Mouse (Mus musculus): ENCODE measurements around the gene Pilra. TPM values are rescaled to one million over a fixed set of nuclear protein-coding genes. Genes with fewer than 3 reads are reported as not detected.

Gene Pilra
- total RNA-seq, 1 experiment from 2014 or later: 1.2 TPM

GRCm38 (mm10) chr5:137823455-137824045 is 12.5 kb downstream of the Pilra start:
- DNase-seq: no peak

DNA sequence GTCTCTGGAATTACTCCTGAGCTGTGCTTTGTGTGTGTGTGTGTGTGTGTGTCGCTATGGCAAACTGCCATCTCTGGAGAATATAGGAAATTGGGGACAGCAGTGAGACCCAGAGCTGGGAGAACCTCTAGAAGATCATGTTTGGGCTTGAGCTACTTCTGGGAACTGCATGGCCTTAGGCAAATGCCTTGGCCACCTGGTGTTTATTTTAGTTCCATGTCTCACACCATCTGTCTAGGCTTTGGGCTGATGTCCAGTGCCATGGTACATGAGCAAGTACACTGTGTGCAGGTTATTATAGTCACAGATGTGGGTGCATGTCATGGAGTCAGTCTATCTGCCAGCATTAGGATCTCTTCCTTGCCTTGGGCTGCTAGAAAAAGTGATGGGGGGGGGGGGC is 13.5 kb downstream of the Pilra start:
- DNase-seq: no peak

- DNase-seq: no peak
These were observed 14.0 kb downstream of the Pilra start for GRCm38 (mm10) chr5:137822126-137822525.

DNA sequence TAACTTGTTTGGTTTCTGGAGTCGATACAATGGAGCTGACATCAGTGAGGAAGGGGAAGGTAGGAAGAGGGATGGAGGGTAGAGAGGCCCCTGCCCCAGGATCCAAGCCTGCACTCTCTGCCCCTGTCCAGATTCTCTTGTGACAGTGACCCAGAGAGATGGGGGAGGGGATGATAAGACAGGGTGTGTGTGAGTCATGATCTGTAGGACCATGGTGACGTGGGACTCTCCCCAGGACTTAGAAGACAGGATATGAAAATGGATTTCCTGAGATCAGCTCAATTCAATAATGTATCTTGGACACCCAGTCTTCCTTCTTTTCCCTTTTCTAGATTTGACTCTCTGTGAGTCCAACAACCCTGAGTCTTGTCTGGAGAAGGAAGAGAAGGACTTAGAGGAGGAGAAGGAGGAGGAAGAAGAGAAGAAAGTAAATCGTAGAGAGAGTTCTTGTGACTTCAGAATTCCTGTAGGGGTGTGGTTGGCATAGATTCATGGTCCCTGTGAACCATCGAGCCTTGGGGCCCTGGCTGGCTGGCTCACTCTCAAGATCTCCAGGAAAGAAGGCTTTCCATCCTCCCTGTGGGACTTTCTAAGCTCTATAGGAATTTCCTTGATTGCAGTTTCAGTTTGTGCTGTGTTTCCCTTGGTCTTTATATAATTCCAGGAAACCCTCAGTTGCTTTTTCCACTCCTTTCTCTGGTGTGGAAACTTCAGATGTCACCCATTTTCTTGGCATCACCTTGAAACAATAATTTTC is 18.4 kb downstream of the Pilra start:
- no peak for DNase-seq

- DNase-seq: no peak
These were observed 27.8 kb downstream of the Pilra start for GRCm38 (mm10) chr5:137808316-137808715.

- DNase-seq: no peak
These were observed 29.9 kb downstream of the Pilra start for GRCm38 (mm10) chr5:137806158-137806557.

DNA sequence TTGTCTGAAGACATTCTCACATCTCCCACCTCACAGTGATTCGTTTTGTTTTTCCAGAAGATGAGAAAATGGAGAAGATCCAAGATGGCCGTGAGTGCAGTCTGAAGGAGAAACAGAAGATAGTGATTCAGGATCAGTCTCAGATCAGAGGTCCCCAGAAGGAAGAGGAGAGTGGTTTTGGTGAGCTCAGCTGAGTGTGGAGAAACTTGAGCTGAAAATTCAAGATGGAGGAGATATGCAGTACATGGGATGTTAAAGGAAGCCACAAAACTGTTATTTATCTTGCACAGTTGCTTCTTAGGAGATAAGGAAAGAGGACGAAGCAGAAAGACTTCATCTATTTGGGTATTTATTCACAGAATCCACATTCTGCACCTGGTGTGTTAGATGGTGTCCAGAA is 35.2 kb downstream of the Pilra start:
- no peak for DNase-seq

- DNase-seq: peak; percentile 39
These were observed 39.5 kb downstream of the Pilra start for GRCm38 (mm10) chr5:137796606-137797005.

DNA sequence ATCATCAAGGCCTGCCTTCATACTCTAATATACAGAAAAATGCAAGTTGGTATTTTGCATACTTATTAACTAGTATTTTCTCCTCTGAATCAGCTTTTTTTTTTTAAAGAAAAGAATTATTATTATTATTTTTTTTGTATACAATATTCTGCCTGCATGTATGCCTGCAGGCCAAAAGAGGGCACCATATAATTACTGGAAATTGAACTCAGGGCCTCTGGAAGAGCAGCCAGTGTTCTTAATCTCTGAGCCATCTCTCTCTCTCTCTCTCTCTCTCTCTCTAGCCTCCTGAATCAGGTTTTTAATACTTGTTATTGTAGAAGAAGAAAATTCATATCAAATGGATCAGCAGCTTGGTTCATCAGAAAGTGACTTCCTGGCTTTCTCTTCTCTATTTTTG is 44.5 kb downstream of the Pilra start:
- DNase-seq: no peak

GRCm38 (mm10) chr5:137788946-137789531 is 47.0 kb downstream of the Pilra start:
- no peak for DNase-seq

GRCm38 (mm10) chr5:137788171-137788570 is 47.9 kb downstream of the Pilra start:
- no peak for DNase-seq

- DNase-seq: peak; percentile 96
These were observed 48.7 kb downstream of the Pilra start, which contains the start of the genes Mepce and Zcwpw1 for GRCm38 (mm10) chr5:137787151-137787928. Mepce (minus strand) TSS chr5:137787655. Zcwpw1 (plus strand) TSS chr5:137787798.

GRCm38 (mm10) chr5:137786109-137786942 is 49.8 kb downstream of the Pilra start:
- DNase-seq: peak; percentile 99

DNA sequence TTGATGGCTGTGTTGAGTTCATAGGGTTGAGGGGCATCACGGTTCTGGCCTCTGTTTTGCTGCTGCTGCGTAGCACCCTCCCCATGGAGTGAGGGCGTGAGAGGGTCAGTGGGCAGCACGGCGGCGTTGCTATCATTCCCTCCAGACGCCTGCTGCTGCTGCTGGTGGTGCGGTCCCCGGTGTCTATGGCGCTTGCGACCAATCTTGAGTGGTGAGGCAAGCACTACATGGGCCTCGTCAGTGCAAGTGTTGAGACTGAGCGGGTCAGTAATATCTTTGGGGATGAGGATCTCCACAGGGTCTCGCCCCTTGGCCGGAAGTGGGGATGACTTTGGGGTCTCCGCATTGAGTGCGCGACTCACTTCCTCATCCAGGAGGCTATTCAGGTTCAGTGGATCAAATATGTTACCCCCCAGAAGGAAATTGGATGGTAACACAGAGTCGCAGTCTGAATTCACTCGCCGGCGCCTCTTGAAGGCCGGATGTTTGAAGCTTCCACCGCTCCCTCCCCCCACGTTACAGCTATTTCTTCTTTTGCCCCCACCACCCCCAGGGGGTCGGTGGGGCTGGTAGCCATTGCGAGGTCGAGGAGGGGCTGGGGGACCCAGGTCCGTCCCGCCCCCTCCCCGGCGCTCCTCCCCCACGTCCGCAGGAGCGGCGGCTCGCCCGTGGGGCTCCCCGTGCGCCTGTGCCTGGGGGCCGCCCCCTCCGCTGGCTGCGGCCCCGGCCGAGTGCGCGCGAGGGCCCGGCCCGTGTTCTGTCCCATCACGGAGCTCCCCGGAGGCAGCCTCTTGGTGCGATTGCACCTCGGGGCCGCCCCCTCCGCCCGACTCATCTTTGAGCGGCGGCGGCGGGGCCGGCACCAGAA is 50.7 kb downstream of the Pilra start:
- peak; percentile 75 for DNase-seq

GRCm38 (mm10) chr5:137784546-137784945 is 51.5 kb downstream of the Pilra start:
- peak; percentile 64 for DNase-seq

DNA sequence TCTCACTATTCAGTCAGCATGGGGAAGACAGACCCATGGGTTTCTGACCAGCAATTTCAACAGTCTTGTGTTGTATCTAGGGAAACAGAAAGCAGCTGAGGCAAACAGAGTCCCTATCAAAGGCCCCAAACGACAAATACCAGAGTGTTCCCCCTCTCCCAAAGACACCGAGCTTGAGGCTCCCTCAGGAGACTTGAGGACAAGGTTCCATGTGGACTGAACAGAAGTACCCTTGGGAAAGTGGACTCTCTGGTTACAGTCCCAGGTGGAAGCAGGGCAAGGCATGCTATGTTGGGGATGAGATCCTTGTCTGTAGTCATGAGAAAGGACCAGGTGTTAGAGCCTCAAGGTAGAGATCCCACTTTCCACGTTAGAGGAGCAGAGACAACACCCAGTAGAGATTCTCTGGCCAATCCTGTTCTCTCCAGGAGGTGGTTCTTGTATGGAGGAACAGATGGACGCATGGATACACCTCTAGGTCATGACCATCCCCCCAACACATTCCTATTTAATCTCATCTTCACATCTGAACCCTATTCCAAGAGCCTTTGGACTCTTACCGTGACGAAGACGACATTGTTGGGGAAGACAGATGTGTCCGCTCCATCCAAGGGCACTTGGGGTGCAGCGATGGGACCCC is 52.1 kb downstream of the Pilra start:
- no peak for DNase-seq

GRCm38 (mm10) chr5:137782776-137783522 is 53.1 kb downstream of the Pilra start:
- DNase-seq: no peak

DNA sequence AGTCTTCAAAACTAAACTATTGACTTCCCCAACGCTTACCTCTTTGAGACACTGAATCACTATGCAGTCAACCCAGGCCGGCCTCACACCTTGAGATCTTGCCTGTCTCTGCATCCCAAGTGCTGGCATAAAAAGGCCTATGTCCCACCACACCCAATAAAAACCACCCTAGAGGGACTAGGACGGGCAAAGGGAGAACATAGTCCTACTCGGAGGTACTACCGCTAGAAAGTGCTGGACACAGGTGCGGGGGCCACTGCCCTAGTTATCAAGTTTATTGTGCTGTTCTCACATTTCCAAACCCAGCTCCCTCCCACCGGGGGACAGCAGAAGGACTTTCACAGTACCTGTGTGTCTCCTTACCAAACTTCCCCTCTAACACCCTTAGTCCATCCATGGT is 54.4 kb downstream of the Pilra start:
- DNase-seq: no peak
